Mouse (Mus musculus): ENCODE data around the gene Olfr1134. TPM values are rescaled to one million over a fixed set of nuclear protein-coding genes. Genes with fewer than 3 reads are reported as not detected.
"Not testable (repeated sequence)": the region's sequence is repeated elsewhere in the genome, so short reads cannot be mapped to it uniquely, and the experiment has no call there.

Gene Olfr1134
- not detected in 2 replicates for polyA plus RNA-seq (2014; fragmentation: Nextera tagmentation; extraction: Ambion mirVana)

GRCm38 (mm10) chr2:87658360-87658759 lies at the start of gene Olfr1134:
Olfr1134 (minus strand) TSS chr2:87658460.
- ATAC-seq: no peak
- H3K4me2 ChIP-seq (ENCODE audit: low read length): no peak within 1 kb of the TSS
- H3K27ac ChIP-seq (ENCODE audit: low read depth, low read length): no peak within 1 kb of the TSS
- no peaks in the 10 kb centered on the region for H3K27me3 ChIP-seq (replicated peaks; ENCODE audit: control insufficient read depth, insufficient read depth, low read length)
- 87% methylated on average over 2 of the region's 2 CpGs for WGBS
- no peak within 1 kb of the TSS for H3K4me3 ChIP-seq (ENCODE audit: low read depth, low read length)
- H3K9me3 ChIP-seq (replicated peaks; ENCODE audit: control insufficient read depth, low read length): no peaks in the 10 kb centered on the region
- no peaks in the 10 kb centered on the region for H3K4me1 ChIP-seq (ENCODE audit: control insufficient read depth, insufficient read depth, low read length)
- H3K36me3 ChIP-seq (ENCODE audit: control insufficient read depth, insufficient read depth, low read length): no peaks in the 10 kb centered on the region
- no peak for DNase-seq (ENCODE audit: low spot score)
- H3K9ac ChIP-seq (ENCODE audit: low read length): no peak within 1 kb of the TSS

GRCm38 (mm10) chr2:87693847-87694246 lies 35.6 kb upstream of the Olfr1134 start, which contains the start of gene Olfr1136:
Olfr1136 (minus strand) TSS chr2:87693947.
- Histone ChIP-seq H3K9ac (ENCODE audit: low read length) (no peak within 1 kb of the TSS), H3K4me3 (ENCODE audit: low read depth, low read length) (no peak within 1 kb of the TSS), H3K27ac (ENCODE audit: low read depth, low read length) (no peak within 1 kb of the TSS), H3K27me3 (replicated peaks; ENCODE audit: control insufficient read depth, insufficient read depth, low read length) (no peaks in the 10 kb centered on the region), H3K4me2 (ENCODE audit: low read length) (no peak within 1 kb of the TSS), H3K4me1 (ENCODE audit: control insufficient read depth, insufficient read depth, low read length) (no peaks in the 10 kb centered on the region), H3K9me3 (replicated peaks; ENCODE audit: control insufficient read depth, low read length) (no peaks in the 10 kb centered on the region), H3K36me3 (ENCODE audit: control insufficient read depth, insufficient read depth, low read length) (no peaks in the 10 kb centered on the region)
- ATAC-seq (no peak), DNase-seq (ENCODE audit: low spot score) (no peak)

- 13% methylated on average over 1 of the region's 1 CpGs for WGBS
- no peak for ATAC-seq
Observed at GRCm38 (mm10) chr2:87673564-87673963, 15.3 kb upstream of the Olfr1134 start, which contains the start of gene Olfr1135. Olfr1135 (minus strand) TSS chr2:87673664.

GRCm38 (mm10) chr2:87647274-87647673 lies 11.0 kb downstream of the Olfr1134 start, which contains the start of gene Olfr1133:
Olfr1133 (minus strand) TSS chr2:87647374.
- no peaks in the 10 kb centered on the region for H3K36me3 ChIP-seq (ENCODE audit: control insufficient read depth, insufficient read depth, low read length)
- DNase-seq (ENCODE audit: low spot score): no peak

More at GRCm38 (mm10) chr2:87673564-87673963, 15.3 kb upstream of the Olfr1134 start, which contains the start of gene Olfr1135:
- no peak for DNase-seq (ENCODE audit: low spot score)
- Histone ChIP-seq H3K27ac (ENCODE audit: low read depth, low read length) (no peak within 1 kb of the TSS), H3K4me3 (ENCODE audit: low read depth, low read length) (no peak within 1 kb of the TSS), H3K4me2 (ENCODE audit: low read length) (no peak within 1 kb of the TSS), H3K36me3 (ENCODE audit: control insufficient read depth, insufficient read depth, low read length) (no peaks in the 10 kb centered on the region), H3K4me1 (ENCODE audit: control insufficient read depth, insufficient read depth, low read length) (no peaks in the 10 kb centered on the region), H3K9me3 (replicated peaks; ENCODE audit: control insufficient read depth, low read length) (no peaks in the 10 kb centered on the region), H3K9ac (ENCODE audit: low read length) (no peak within 1 kb of the TSS), H3K27me3 (replicated peaks; ENCODE audit: control insufficient read depth, insufficient read depth, low read length) (no peaks in the 10 kb centered on the region)

GRCm38 (mm10) chr2:87642441-87642840 lies 15.8 kb downstream of the Olfr1134 start:
- Histone ChIP-seq H3K9me3 (replicated peaks; ENCODE audit: control insufficient read depth, low read length) (no peaks in the 10 kb centered on the region), H3K4me1 (ENCODE audit: control insufficient read depth, insufficient read depth, low read length) (no peaks in the 10 kb centered on the region), H3K4me2 (ENCODE audit: low read length) (no peak overlapping the region), H3K27ac (ENCODE audit: low read depth, low read length) (no peak overlapping the region), H3K9ac (ENCODE audit: low read length) (no peak overlapping the region), H3K27me3 (replicated peaks; ENCODE audit: control insufficient read depth, insufficient read depth, low read length) (no peaks in the 10 kb centered on the region), H3K36me3 (ENCODE audit: control insufficient read depth, insufficient read depth, low read length) (no peaks in the 10 kb centered on the region), H3K4me3 (ENCODE audit: low read depth, low read length) (no peak overlapping the region)
- DNase-seq (ENCODE audit: low spot score) (no peak), ATAC-seq (no peak)

More at GRCm38 (mm10) chr2:87647274-87647673, 11.0 kb downstream of the Olfr1134 start, which contains the start of gene Olfr1133:
- ATAC-seq: no peak
- Histone ChIP-seq H3K27ac (ENCODE audit: low read depth, low read length) (no peak within 1 kb of the TSS), H3K4me2 (ENCODE audit: low read length) (no peak within 1 kb of the TSS), H3K4me3 (ENCODE audit: low read depth, low read length) (no peak within 1 kb of the TSS), H3K9ac (ENCODE audit: low read length) (no peak within 1 kb of the TSS), H3K4me1 (ENCODE audit: control insufficient read depth, insufficient read depth, low read length) (no peaks in the 10 kb centered on the region), H3K27me3 (replicated peaks; ENCODE audit: control insufficient read depth, insufficient read depth, low read length) (no peaks in the 10 kb centered on the region), H3K9me3 (replicated peaks; ENCODE audit: control insufficient read depth, low read length) (no peaks in the 10 kb centered on the region)

- Histone ChIP-seq H3K36me3 (ENCODE audit: control insufficient read depth, insufficient read depth, low read length) (no peaks in the 10 kb centered on the region), H3K4me3 (ENCODE audit: low read depth, low read length) (no peak within 1 kb of the TSS), H3K4me1 (ENCODE audit: control insufficient read depth, insufficient read depth, low read length) (no peaks in the 10 kb centered on the region), H3K9me3 (replicated peaks; ENCODE audit: control insufficient read depth, low read length) (no peaks in the 10 kb centered on the region), H3K27ac (ENCODE audit: low read depth, low read length) (no peak within 1 kb of the TSS), H3K9ac (ENCODE audit: low read length) (no peak within 1 kb of the TSS), H3K27me3 (replicated peaks; ENCODE audit: control insufficient read depth, insufficient read depth, low read length) (no peaks in the 10 kb centered on the region), H3K4me2 (ENCODE audit: low read length) (no peak within 1 kb of the TSS)
- DNase-seq (ENCODE audit: low spot score) (no peak), ATAC-seq (no peak)
Observed at GRCm38 (mm10) chr2:87637435-87637834, 20.8 kb downstream of the Olfr1134 start, which contains the start of gene Olfr1132. Olfr1132 (minus strand) TSS chr2:87637535.

- Histone ChIP-seq H3K4me1 (ENCODE audit: control insufficient read depth, insufficient read depth, low read length) (no peaks in the 10 kb centered on the region), H3K9ac (ENCODE audit: low read length) (no peak within 1 kb of the TSS), H3K4me3 (ENCODE audit: low read depth, low read length) (no peak within 1 kb of the TSS), H3K36me3 (ENCODE audit: control insufficient read depth, insufficient read depth, low read length) (no peaks in the 10 kb centered on the region), H3K4me2 (ENCODE audit: low read length) (no peak within 1 kb of the TSS), H3K9me3 (replicated peaks; ENCODE audit: control insufficient read depth, low read length) (no peaks in the 10 kb centered on the region), H3K27me3 (replicated peaks; ENCODE audit: control insufficient read depth, insufficient read depth, low read length) (no peaks in the 10 kb centered on the region), H3K27ac (ENCODE audit: low read depth, low read length) (no peak within 1 kb of the TSS)
- ATAC-seq (no peak), DNase-seq (ENCODE audit: low spot score) (no peak)
- 80% methylated on average over 3 of the region's 3 CpGs for WGBS
Observed at GRCm38 (mm10) chr2:87626804-87627203, 31.5 kb downstream of the Olfr1134 start, which contains the start of gene Olfr1131. Olfr1131 (plus strand) TSS chr2:87627104.

- H3K9me3 ChIP-seq (replicated peaks; ENCODE audit: control insufficient read depth, low read length); H3K4me2 ChIP-seq (ENCODE audit: low read length); H3K27me3 ChIP-seq (replicated peaks; ENCODE audit: control insufficient read depth, insufficient read depth, low read length); H3K27ac ChIP-seq (ENCODE audit: low read depth, low read length); H3K9ac ChIP-seq (ENCODE audit: low read length); H3K4me3 ChIP-seq (ENCODE audit: low read depth, low read length); H3K4me1 ChIP-seq (ENCODE audit: control insufficient read depth, insufficient read depth, low read length); DNase-seq (ENCODE audit: low spot score); H3K36me3 ChIP-seq (ENCODE audit: control insufficient read depth, insufficient read depth, low read length); ATAC-seq: not testable (repeated sequence)
Observed at GRCm38 (mm10) chr2:87605912-87606311, 52.3 kb downstream of the Olfr1134 start, which contains the start of gene Olfr1130. Olfr1130 (plus strand) TSS chr2:87606212.
